Mouse (Mus musculus) limb, embryonic 10.5 days (tissue): Measurements from ENCODE around the gene Pfdn2. TPM values are rescaled to one million over a fixed set of nuclear protein-coding genes. Genes with fewer than 3 reads are reported as not detected.

Experiments
- DNase-seq: peaks from one replicate; pipeline ENCODE4 v3.0.0-alpha.2; 2017; ENCODE audit warnings: low spot score
- H3K27ac ChIP-seq: fragments of 300-500 bp; sonication (generic); 2 replicates; pipeline ENCODE4 v1.5.1; 2016; ENCODE audit warnings: mild to moderate bottlenecking
- H3K27me3 ChIP-seq: fragments of 300-500 bp; sonication (generic); 2 replicates; pipeline ENCODE4 v1.6.1; 2016; ENCODE audit warnings: low read depth, mild to moderate bottlenecking; ENCODE audit not compliant: poor library complexity, severe bottlenecking
- H3K36me3 ChIP-seq: fragments of 300-500 bp; sonication (generic); 2 replicates; pipeline ENCODE4 v1.6.1; 2016; ENCODE audit warnings: mild to moderate bottlenecking, moderate library complexity
- H3K4me1 ChIP-seq: fragments of 300-500 bp; sonication (generic); 2 replicates; pipeline ENCODE4 v1.6.1; 2016
- H3K4me3 ChIP-seq: fragments of 300-500 bp; sonication (generic); 2 replicates; pipeline ENCODE4 v1.5.1; 2016; ENCODE audit warnings: mild to moderate bottlenecking, moderate library complexity
- H3K9me3 ChIP-seq: fragments of 300-500 bp; sonication (generic); replicated peaks from 2 replicates; pipeline ENCODE4 v1.6.1; 2016; ENCODE audit warnings: mild to moderate bottlenecking
- WGBS: fragments of 180-500 bp; shearing (Covaris S2); methylation state at CpG from one replicate; pipeline ENCODE4 v1.1.7; 2016; 5-methylcytosine and 5-hydroxymethylcytosine counted together
- polyA plus RNA-seq: library from polyadenylated mRNA; unstranded; fragments of >200 nt; fragmentation: Nextera tagmentation; extraction: Ambion mirVana; gene quantifications from 2 replicates; pipeline ENCODE4 v1.2.1, GENCODE M21; 2016

Gene Pfdn2
- polyA plus RNA-seq, 1 experiment from 2014 or later, result 149 TPM

DNA sequence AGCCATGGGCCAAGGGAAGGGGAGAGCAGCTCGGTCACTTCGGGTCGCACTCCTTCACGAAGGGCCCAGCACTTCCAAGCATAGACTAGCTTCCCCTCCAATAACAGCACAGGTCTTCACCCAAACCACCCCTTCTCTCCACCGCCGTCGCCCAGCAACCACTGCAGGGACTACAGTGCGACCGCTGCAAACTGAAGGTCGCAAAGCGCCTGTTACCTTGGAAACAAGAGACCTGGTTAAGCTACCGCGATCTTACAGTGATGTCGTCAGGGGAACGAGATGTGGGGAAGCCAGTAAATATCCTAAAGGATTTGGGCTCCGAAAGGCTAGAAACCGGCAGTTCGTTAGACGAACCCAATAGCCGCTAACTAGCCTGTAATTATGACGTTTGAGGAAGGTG, 15.2 kb downstream of the Pfdn2 start, which contains the start of gene Klhdc9:
Gene Klhdc9, minus strand, starts transcription at position 143 of the 400 bp plus-strand sequence.
- H3K27me3 ChIP-seq, result no peaks in the 10 kb centered on the region
- DNase-seq, result peak; percentile 94
- H3K27ac ChIP-seq, result peak within 1 kb of the TSS; percentile 84
- peaks cover 22% of the 10 kb centered on the region for H3K4me1 ChIP-seq
- no peaks in the 10 kb centered on the region for H3K9me3 ChIP-seq
- peaks cover 36% of the 10 kb centered on the region for H3K36me3 ChIP-seq
- peak within 1 kb of the TSS; percentile 64 for H3K4me3 ChIP-seq
- WGBS, result under 1% methylated on average over 21 of the region's 21 CpGs

- 23% methylated on average over 16 of the region's 16 CpGs for WGBS
- DNase-seq, result peak; percentile 66
- H3K9me3 ChIP-seq, result no peaks in the 10 kb centered on the region
- H3K27me3 ChIP-seq, result no peaks in the 10 kb centered on the region
- H3K27ac ChIP-seq, result peak overlapping the region; percentile 84
- peak overlapping the region; percentile 64 for H3K4me3 ChIP-seq
- H3K36me3 ChIP-seq, result peaks cover 32% of the 10 kb centered on the region
- peaks cover 22% of the 10 kb centered on the region for H3K4me1 ChIP-seq
These were observed 15.9 kb downstream of the Pfdn2 start for GRCm38 (mm10) chr1:171361106-171362103.

GRCm38 (mm10) chr1:171365934-171366333, 20.5 kb downstream of the Pfdn2 start:
- 75% methylated on average over 7 of the region's 7 CpGs for WGBS

GRCm38 (mm10) chr1:171369845-171370556, 24.5 kb downstream of the Pfdn2 start, which contains the start of gene Nectin4:
Gene Nectin4 (plus strand): TSS chr1:171370099.
- no peak for DNase-seq
- no peaks in the 10 kb centered on the region for H3K36me3 ChIP-seq

More at GRCm38 (mm10) chr1:171365934-171366333, 20.5 kb downstream of the Pfdn2 start:
- Histone ChIP-seq H3K27ac (no peak overlapping the region), H3K4me3 (no peak overlapping the region), H3K27me3 (peaks cover 12% of the 10 kb centered on the region; the same call in 1 of the 2 replicates), H3K9me3 (no peaks in the 10 kb centered on the region), H3K4me1 (peaks cover 15% of the 10 kb centered on the region), H3K36me3 (no peaks in the 10 kb centered on the region)
- no peak for DNase-seq

GRCm38 (mm10) chr1:171372880-171373279, 27.4 kb downstream of the Pfdn2 start:
- no peak overlapping the region for H3K4me3 ChIP-seq
- 51% methylated on average over 3 of the region's 3 CpGs for WGBS
- peaks cover 27% of the 10 kb centered on the region for H3K4me1 ChIP-seq
- H3K9me3 ChIP-seq, result no peaks in the 10 kb centered on the region
- H3K27ac ChIP-seq, result no peak overlapping the region
- H3K27me3 ChIP-seq, result peaks cover 34% of the 10 kb centered on the region; the same call in 1 of the 2 replicates
- H3K36me3 ChIP-seq, result no peaks in the 10 kb centered on the region
- no peak for DNase-seq

More at GRCm38 (mm10) chr1:171369845-171370556, 24.5 kb downstream of the Pfdn2 start, which contains the start of gene Nectin4:
- Histone ChIP-seq H3K27me3 (peaks cover 33% of the 10 kb centered on the region; the same call in 1 of the 2 replicates), H3K27ac (no peak within 1 kb of the TSS), H3K4me1 (peaks cover 22% of the 10 kb centered on the region), H3K4me3 (peak within 1 kb of the TSS; percentile 15; the same call in 1 of the 2 replicates), H3K9me3 (no peaks in the 10 kb centered on the region)
- WGBS, result 41% methylated on average over 20 of the region's 20 CpGs

DNA sequence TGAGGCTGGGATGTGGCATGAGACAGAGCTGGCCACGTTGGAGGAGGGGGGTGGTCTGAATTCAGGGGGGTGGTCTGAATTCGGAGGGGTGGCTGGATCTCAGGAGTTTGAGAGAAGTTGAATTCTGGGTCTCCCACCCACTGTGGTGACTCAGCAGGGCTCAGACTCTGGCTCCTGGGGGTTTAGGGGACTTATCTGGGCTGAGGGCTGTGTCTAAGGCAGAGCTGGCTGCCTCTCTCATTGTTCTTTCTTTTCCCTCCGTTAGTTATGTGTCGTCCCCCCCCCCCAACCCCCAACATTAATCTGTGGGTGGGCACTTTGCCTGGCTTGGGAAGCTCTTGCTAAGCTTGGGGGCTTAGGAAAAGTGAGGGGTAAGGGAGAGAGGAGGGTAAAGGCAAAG, 28.5 kb downstream of the Pfdn2 start:
- DNase-seq, result no peak
- Histone ChIP-seq H3K4me1 (peaks cover 27% of the 10 kb centered on the region), H3K27me3 (peaks cover 44% of the 10 kb centered on the region), H3K9me3 (no peaks in the 10 kb centered on the region), H3K27ac (peak overlapping the region; percentile 36; the same call in 1 of the 2 replicates), H3K4me3 (no peak overlapping the region), H3K36me3 (no peaks in the 10 kb centered on the region)
- 15% methylated on average over 4 of the region's 4 CpGs for WGBS

DNA sequence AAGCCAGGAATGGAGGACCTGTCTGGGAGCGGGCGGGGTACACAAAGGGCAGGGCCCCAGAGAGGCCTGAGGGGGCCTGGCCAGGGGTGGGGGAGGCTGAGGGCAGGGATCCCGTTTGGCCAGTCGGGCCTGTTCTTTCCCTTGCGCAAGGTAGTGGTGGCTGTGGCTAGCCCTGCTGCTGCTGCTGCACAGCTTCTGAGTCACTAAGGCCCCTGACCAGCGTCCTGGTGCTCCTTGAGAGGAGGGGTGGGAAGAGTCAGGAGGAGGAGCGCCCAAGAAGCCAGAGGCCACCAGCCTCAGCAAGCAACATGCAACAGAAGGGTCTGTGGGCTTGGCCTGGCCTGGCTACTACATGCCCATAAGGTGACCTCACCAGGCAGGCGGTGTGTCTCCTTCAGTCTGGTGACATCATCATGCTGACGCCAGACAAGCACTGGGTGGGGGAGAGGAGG, 30.2 kb downstream of the Pfdn2 start:
- DNase-seq, result no peak
- Histone ChIP-seq H3K4me1 (peaks cover 27% of the 10 kb centered on the region), H3K27me3 (peaks cover 52% of the 10 kb centered on the region), H3K36me3 (no peaks in the 10 kb centered on the region), H3K27ac (no peak overlapping the region), H3K9me3 (no peaks in the 10 kb centered on the region), H3K4me3 (no peak overlapping the region)
- 50% methylated on average over 9 of the region's 9 CpGs for WGBS

- Histone ChIP-seq H3K4me3 (no peak overlapping the region), H3K27ac (no peak overlapping the region), H3K4me1 (peaks cover 21% of the 10 kb centered on the region), H3K36me3 (no peaks in the 10 kb centered on the region), H3K9me3 (no peaks in the 10 kb centered on the region), H3K27me3 (peaks cover 50% of the 10 kb centered on the region)
- 90% methylated on average over 6 of the region's 6 CpGs for WGBS
- no peak for DNase-seq
These were observed 32.8 kb downstream of the Pfdn2 start for GRCm38 (mm10) chr1:171378298-171378697.

DNA sequence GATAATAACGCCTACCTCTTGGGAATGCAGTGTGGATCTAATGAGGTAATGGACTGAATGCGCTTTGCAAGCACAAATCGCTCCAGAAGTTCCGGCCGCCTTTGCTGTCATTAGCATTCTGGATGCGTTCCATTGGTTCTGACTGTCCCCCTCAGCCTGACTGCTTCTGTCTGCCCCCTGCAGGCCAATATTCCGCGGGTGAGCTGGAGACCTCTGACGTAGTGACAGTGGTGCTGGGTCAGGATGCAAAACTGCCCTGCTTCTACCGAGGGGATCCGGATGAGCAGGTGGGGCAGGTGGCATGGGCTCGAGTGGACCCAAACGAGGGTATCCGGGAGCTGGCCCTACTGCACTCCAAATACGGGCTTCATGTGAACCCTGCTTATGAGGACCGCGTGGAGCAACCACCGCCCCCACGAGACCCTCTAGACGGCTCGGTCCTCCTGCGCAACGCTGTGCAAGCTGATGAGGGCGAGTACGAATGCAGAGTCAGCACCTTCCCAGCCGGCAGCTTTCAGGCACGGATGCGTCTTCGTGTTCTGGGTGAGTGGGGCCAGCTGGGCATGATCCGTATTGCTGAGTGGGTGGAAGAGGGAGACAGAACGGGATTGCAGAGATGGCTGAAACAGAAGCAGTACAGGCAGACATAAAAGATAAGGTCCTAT, 34.6 kb downstream of the Pfdn2 start:
- Histone ChIP-seq H3K36me3 (no peaks in the 10 kb centered on the region), H3K4me3 (peak overlapping the region; percentile 33), H3K27ac (no peak overlapping the region), H3K4me1 (peaks cover 11% of the 10 kb centered on the region), H3K27me3 (peaks cover 57% of the 10 kb centered on the region), H3K9me3 (no peaks in the 10 kb centered on the region)
- WGBS, result 8% methylated on average over 31 of the region's 31 CpGs
- DNase-seq, result peak; percentile 68

DNA sequence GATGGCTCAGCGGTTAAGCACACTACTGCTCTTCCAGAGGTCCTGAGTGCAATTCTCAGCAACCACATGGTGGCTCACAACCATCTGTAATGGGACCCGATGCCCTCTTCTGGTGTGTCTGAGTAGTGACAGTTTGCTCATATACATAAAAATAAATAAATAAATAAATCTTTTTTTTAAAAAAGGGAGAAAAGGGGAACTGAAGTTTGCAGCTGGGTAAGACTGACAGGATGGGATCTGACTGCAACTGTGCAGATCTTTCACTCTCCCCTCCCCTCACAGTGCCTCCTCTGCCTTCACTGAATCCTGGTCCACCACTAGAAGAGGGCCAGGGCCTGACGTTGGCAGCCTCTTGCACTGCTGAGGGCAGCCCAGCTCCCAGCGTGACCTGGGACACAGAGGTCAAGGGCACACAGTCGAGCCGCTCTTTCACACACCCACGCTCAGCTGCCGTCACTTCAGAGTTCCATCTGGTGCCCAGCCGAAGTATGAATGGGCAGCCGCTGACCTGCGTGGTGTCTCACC, 36.7 kb downstream of the Pfdn2 start:
- Histone ChIP-seq H3K4me3 (no peak overlapping the region), H3K4me1 (peaks cover 16% of the 10 kb centered on the region), H3K27ac (no peak overlapping the region), H3K27me3 (peaks cover 61% of the 10 kb centered on the region), H3K36me3 (no peaks in the 10 kb centered on the region), H3K9me3 (no peaks in the 10 kb centered on the region)
- DNase-seq, result no peak
- 86% methylated on average over 11 of the region's 11 CpGs for WGBS

- Histone ChIP-seq H3K27me3 (peaks cover 45% of the 10 kb centered on the region), H3K4me1 (peaks cover 27% of the 10 kb centered on the region), H3K4me3 (no peak overlapping the region), H3K27ac (no peak overlapping the region), H3K36me3 (no peaks in the 10 kb centered on the region), H3K9me3 (no peaks in the 10 kb centered on the region)
- 64% methylated on average over 9 of the region's 9 CpGs for WGBS
- DNase-seq, result no peak
These were observed 38.9 kb downstream of the Pfdn2 start for GRCm38 (mm10) chr1:171384361-171384760.

- peaks cover 37% of the 10 kb centered on the region for H3K27me3 ChIP-seq
- H3K36me3 ChIP-seq, result no peaks in the 10 kb centered on the region
- no peaks in the 10 kb centered on the region for H3K9me3 ChIP-seq
- no peak overlapping the region for H3K4me3 ChIP-seq
- peaks cover 28% of the 10 kb centered on the region for H3K4me1 ChIP-seq
- no peak for DNase-seq
- WGBS, result 58% methylated on average over 9 of the region's 9 CpGs
- H3K27ac ChIP-seq, result no peak overlapping the region
These were observed 39.7 kb downstream of the Pfdn2 start for GRCm38 (mm10) chr1:171385171-171385570.
